Mouse (Mus musculus): ENCODE measurements around the gene Pltp. TPM values are rescaled to one million over a fixed set of nuclear protein-coding genes. Genes with fewer than 3 reads are reported as not detected.

Pltp gene
- polyA plus RNA-seq, 1 experiment = 55.9 TPM

GRCm38 (mm10) chr2:164874239-164874769, 16.8 kb upstream of the Pltp start:
- Histone ChIP-seq H3K9me3 (replicated peaks; ENCODE audit: control insufficient read depth, insufficient read depth, low read length, poor library complexity, severe bottlenecking) (no peaks in the 10 kb centered on the region), H3K36me3 (ENCODE audit: control insufficient read depth, insufficient read depth, low read length, poor library complexity, severe bottlenecking) (no peaks in the 10 kb centered on the region), H3K27ac (ENCODE audit: insufficient read depth, low read length) (peak overlapping the region; percentile 91), H3K4me3 (ENCODE audit: low read depth, low read length) (peak overlapping the region; percentile 43), H3K9ac (ENCODE audit: low read depth, poor library complexity, severe bottlenecking) (peak overlapping the region; percentile 30), H3K4me1 (ENCODE audit: control insufficient read depth, insufficient read depth, low read length) (peaks cover 7% of the 10 kb centered on the region), H3K27me3 (ENCODE audit: control insufficient read depth, insufficient read depth, low read length, poor library complexity, severe bottlenecking) (no peaks in the 10 kb centered on the region)
- peak; percentile 43 for TF ChIP-seq POLR2A (IDR thresholded peaks at IDR 0.05; ENCODE audit: insufficient read depth, low read length)
- no peak for TF ChIP-seq CTCF (IDR thresholded peaks at IDR 0.05; ENCODE audit: low read depth, low read length)
- TF ChIP-seq EP300 (IDR thresholded peaks at IDR 0.05; ENCODE audit: insufficient read depth, low read depth, low read length) = peak; percentile 54; the same call in 1 of the 2 replicates

- TF ChIP-seq CTCF (IDR thresholded peaks at IDR 0.05; ENCODE audit: low read depth, low read length) = no peak
- no peak for TF ChIP-seq POLR2A (IDR thresholded peaks at IDR 0.05; ENCODE audit: insufficient read depth, low read length)
- no peak for TF ChIP-seq EP300 (IDR thresholded peaks at IDR 0.05; ENCODE audit: insufficient read depth, low read depth, low read length)
- H3K36me3 ChIP-seq (ENCODE audit: control insufficient read depth, insufficient read depth, low read length, poor library complexity, severe bottlenecking) = no peaks in the 10 kb centered on the region
- H3K27ac ChIP-seq (ENCODE audit: insufficient read depth, low read length) = peak overlapping the region; percentile 91
- no peaks in the 10 kb centered on the region for H3K9me3 ChIP-seq (replicated peaks; ENCODE audit: control insufficient read depth, insufficient read depth, low read length, poor library complexity, severe bottlenecking)
- peak overlapping the region; percentile 30 for H3K9ac ChIP-seq (ENCODE audit: low read depth, poor library complexity, severe bottlenecking)
- H3K27me3 ChIP-seq (ENCODE audit: control insufficient read depth, insufficient read depth, low read length, poor library complexity, severe bottlenecking) = no peaks in the 10 kb centered on the region
- peak overlapping the region; percentile 43 for H3K4me3 ChIP-seq (ENCODE audit: low read depth, low read length)
- peaks cover 7% of the 10 kb centered on the region for H3K4me1 ChIP-seq (ENCODE audit: control insufficient read depth, insufficient read depth, low read length)
Observed at GRCm38 (mm10) chr2:164873621-164874020, 16.1 kb upstream of the Pltp start.

DNA sequence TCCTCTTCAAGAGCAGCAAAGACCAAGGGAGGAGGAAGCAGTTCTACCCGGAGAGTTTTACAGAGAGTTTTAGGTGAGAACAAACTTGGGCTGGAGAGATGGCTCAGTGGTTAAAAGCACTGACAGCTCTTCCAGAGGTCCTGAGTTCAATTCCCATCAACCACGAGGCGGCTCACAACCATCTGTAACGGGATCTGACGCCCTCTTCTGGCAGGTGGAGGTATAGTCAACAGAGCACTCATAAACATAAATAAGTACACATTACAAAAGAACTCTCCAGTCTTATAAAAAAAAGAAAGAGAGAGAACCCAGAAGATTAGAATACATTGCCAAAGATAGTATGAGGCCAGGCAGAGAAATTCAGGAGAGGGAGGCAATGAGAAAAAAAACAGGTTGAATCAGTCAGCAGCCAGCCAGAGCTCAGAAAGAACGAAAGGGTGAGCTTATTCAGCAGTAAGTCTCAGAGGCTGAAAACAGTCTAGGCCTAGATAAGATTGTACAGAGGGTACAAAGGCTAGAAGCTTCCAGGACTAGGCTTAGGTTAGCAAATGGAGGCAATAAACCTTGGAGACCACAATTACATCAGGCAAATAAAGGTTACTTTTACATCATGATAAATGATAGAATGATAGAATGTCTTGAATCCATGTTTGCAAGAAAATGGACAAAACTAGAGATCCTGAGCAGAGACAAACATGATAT, 14.2 kb upstream of the Pltp start:
- Histone ChIP-seq H3K9ac (ENCODE audit: low read depth, poor library complexity, severe bottlenecking) (no peak overlapping the region), H3K27ac (ENCODE audit: insufficient read depth, low read length) (no peak overlapping the region), H3K27me3 (ENCODE audit: control insufficient read depth, insufficient read depth, low read length, poor library complexity, severe bottlenecking) (no peaks in the 10 kb centered on the region), H3K9me3 (replicated peaks; ENCODE audit: control insufficient read depth, insufficient read depth, low read length, poor library complexity, severe bottlenecking) (no peaks in the 10 kb centered on the region), H3K4me3 (ENCODE audit: low read depth, low read length) (no peak overlapping the region), H3K36me3 (ENCODE audit: control insufficient read depth, insufficient read depth, low read length, poor library complexity, severe bottlenecking) (no peaks in the 10 kb centered on the region), H3K4me1 (ENCODE audit: control insufficient read depth, insufficient read depth, low read length) (peaks cover 5% of the 10 kb centered on the region)
- no peak for TF ChIP-seq POLR2A (IDR thresholded peaks at IDR 0.05; ENCODE audit: insufficient read depth, low read length)
- TF ChIP-seq EP300 (IDR thresholded peaks at IDR 0.05; ENCODE audit: insufficient read depth, low read depth, low read length) = no peak
- peak; percentile 38 for TF ChIP-seq CTCF (IDR thresholded peaks at IDR 0.05; ENCODE audit: low read depth, low read length)

GRCm38 (mm10) chr2:164868491-164868890, 11.0 kb upstream of the Pltp start:
- H3K36me3 ChIP-seq (ENCODE audit: control insufficient read depth, insufficient read depth, low read length, poor library complexity, severe bottlenecking) = no peaks in the 10 kb centered on the region
- no peaks in the 10 kb centered on the region for H3K9me3 ChIP-seq (replicated peaks; ENCODE audit: control insufficient read depth, insufficient read depth, low read length, poor library complexity, severe bottlenecking)
- TF ChIP-seq POLR2A (IDR thresholded peaks at IDR 0.05; ENCODE audit: insufficient read depth, low read length) (no peak), EP300 (IDR thresholded peaks at IDR 0.05; ENCODE audit: insufficient read depth, low read depth, low read length) (no peak), CTCF (IDR thresholded peaks at IDR 0.05; ENCODE audit: low read depth, low read length) (no peak)
- H3K9ac ChIP-seq (ENCODE audit: low read depth, poor library complexity, severe bottlenecking) = no peak overlapping the region
- H3K4me1 ChIP-seq (ENCODE audit: control insufficient read depth, insufficient read depth, low read length) = peaks cover 5% of the 10 kb centered on the region
- H3K27me3 ChIP-seq (ENCODE audit: control insufficient read depth, insufficient read depth, low read length, poor library complexity, severe bottlenecking) = no peaks in the 10 kb centered on the region
- no peak overlapping the region for H3K27ac ChIP-seq (ENCODE audit: insufficient read depth, low read length)
- H3K4me3 ChIP-seq (ENCODE audit: low read depth, low read length) = no peak overlapping the region

GRCm38 (mm10) chr2:164867566-164867965, 10.1 kb upstream of the Pltp start:
- H3K4me3 ChIP-seq (ENCODE audit: low read depth, low read length) = no peak overlapping the region
- peaks cover 2% of the 10 kb centered on the region for H3K4me1 ChIP-seq (ENCODE audit: control insufficient read depth, insufficient read depth, low read length)
- H3K9ac ChIP-seq (ENCODE audit: low read depth, poor library complexity, severe bottlenecking) = no peak overlapping the region
- H3K27ac ChIP-seq (ENCODE audit: insufficient read depth, low read length) = peak overlapping the region; percentile 78
- no peaks in the 10 kb centered on the region for H3K27me3 ChIP-seq (ENCODE audit: control insufficient read depth, insufficient read depth, low read length, poor library complexity, severe bottlenecking)
- H3K36me3 ChIP-seq (ENCODE audit: control insufficient read depth, insufficient read depth, low read length, poor library complexity, severe bottlenecking) = no peaks in the 10 kb centered on the region
- TF ChIP-seq CTCF (IDR thresholded peaks at IDR 0.05; ENCODE audit: low read depth, low read length) = peak; percentile 89
- TF ChIP-seq EP300 (IDR thresholded peaks at IDR 0.05; ENCODE audit: insufficient read depth, low read depth, low read length) = no peak
- no peaks in the 10 kb centered on the region for H3K9me3 ChIP-seq (replicated peaks; ENCODE audit: control insufficient read depth, insufficient read depth, low read length, poor library complexity, severe bottlenecking)

Data from ES-Bruce4 (cell line).